Mouse (Mus musculus) CH12.LX (cell line): Measurements from ENCODE around the gene Gm20388. TPM values are rescaled to one million over a fixed set of nuclear protein-coding genes. Genes with fewer than 3 reads are reported as not detected.

Experiments used
- DNase-seq: peaks from one replicate; pipeline ENCODE4 v3.0.0-alpha.2; 2013; ENCODE audit errors: extremely low read depth
- H3K27ac ChIP-seq: 2 replicates; pipeline ENCODE4 v1.5.1; 2012; ENCODE audit warnings: low read depth, mild to moderate bottlenecking, control low read depth, moderate library complexity; ENCODE audit not compliant: insufficient read depth
- H3K27me3 ChIP-seq: replicated peaks from 2 replicates; pipeline ENCODE3; 2012; ENCODE audit warnings: inconsistent platforms
- H3K36me3 ChIP-seq, 2 experiments: replicated peaks in 1 of 2; 2 replicates each; pipeline versions ENCODE3 to v1.6.1; 2012; ENCODE audit warnings: inconsistent platforms in 1 of 2, low read length in 1 of 2, mild to moderate bottlenecking in 1 of 2, mixed read lengths in 1 of 2, moderate library complexity in 1 of 2; ENCODE audit not compliant: control insufficient read depth in 1 of 2, insufficient read depth in 1 of 2
- H3K4me1 ChIP-seq, 2 experiments: 2 replicates each; pipeline ENCODE4 v1.6.1; 2012; ENCODE audit warnings: inconsistent platforms in 1 of 2, moderate library complexity in 1 of 2; ENCODE audit not compliant: insufficient read depth in 2 of 2, control insufficient read depth in 1 of 2
- H3K4me2 ChIP-seq: 2 replicates; pipeline ENCODE4 v1.6.1; 2012; ENCODE audit warnings: low read depth, mild to moderate bottlenecking, control low read depth; ENCODE audit not compliant: poor library complexity, insufficient read depth, severe bottlenecking
- H3K4me3 ChIP-seq, 3 experiments: fragments of 150-350 bp in 1 of 3; sonication (generic) in 1 of 3; replicated peaks in 1 of 3; 2 replicates each; pipeline versions ENCODE3 to v1.5.1; 2011 to 2012; ENCODE audit warnings: low read depth in 2 of 3, low read length in 2 of 3, mild to moderate bottlenecking in 2 of 3, moderate library complexity in 2 of 3, control low read depth in 1 of 3, improper control_type of control experiment in 1 of 3, inconsistent platforms in 1 of 3, mixed read lengths in 1 of 3; ENCODE audit not compliant: poor library complexity in 1 of 3
- H3K79me2 ChIP-seq: replicated peaks from 2 replicates; pipeline ENCODE4 v1.6.1; 2012; ENCODE audit warnings: mild to moderate bottlenecking, moderate library complexity; ENCODE audit not compliant: control insufficient read depth, poor library complexity, insufficient read depth, severe bottlenecking; ENCODE audit errors: extremely low read depth
- H3K9ac ChIP-seq: 2 replicates; pipeline ENCODE4 v1.6.1; 2012; ENCODE audit warnings: low read depth, mild to moderate bottlenecking, control low read depth, moderate library complexity; ENCODE audit not compliant: insufficient read depth
- H3K9me3 ChIP-seq: replicated peaks from 2 replicates; pipeline ENCODE3; 2012; ENCODE audit warnings: low read length, inconsistent platforms, mixed read lengths
- BHLHE40 ChIP-seq: IDR thresholded peaks from 2 replicates; pipeline ENCODE4 v1.6.1; 2011; ENCODE audit warnings: mild to moderate bottlenecking, low read depth, low read length, improper control_type of control experiment
- E2F4 ChIP-seq: IDR thresholded peaks from 2 replicates; pipeline ENCODE4 v1.6.1; 2011; ENCODE audit warnings: low read depth, low read length, improper control_type of control experiment; ENCODE audit not compliant: insufficient replicate concordance
- EP300 ChIP-seq: IDR thresholded peaks from 2 replicates; pipeline ENCODE4 v1.6.1; 2011; ENCODE audit warnings: low read length, improper control_type of control experiment
- GABPA ChIP-seq: IDR thresholded peaks from 2 replicates; pipeline ENCODE4 v1.6.1; 2012; ENCODE audit warnings: low read depth, low read length, improper control_type of control experiment, inconsistent platforms; ENCODE audit not compliant: insufficient replicate concordance
- HCFC1 ChIP-seq: IDR thresholded peaks from 2 replicates; pipeline ENCODE4 v1.6.1; 2012; ENCODE audit warnings: low read depth, mild to moderate bottlenecking, inconsistent platforms, low read length, improper control_type of control experiment
- IRF4 ChIP-seq: IDR thresholded peaks from 2 replicates; pipeline ENCODE4 v1.6.1; 2014; ENCODE audit warnings: low read depth, mild to moderate bottlenecking, inconsistent platforms, low read length, improper control_type of control experiment
- JUND ChIP-seq: conservative IDR thresholded peaks from 2 replicates; pipeline ENCODE4 v1.6.1; 2011; ENCODE audit warnings: low read depth, low read length, improper control_type of control experiment
- MAFK ChIP-seq: IDR thresholded peaks from 2 replicates; pipeline ENCODE4 v1.6.1; 2011; ENCODE audit warnings: low read length, improper control_type of control experiment; ENCODE audit not compliant: insufficient replicate concordance
- MAX ChIP-seq: IDR thresholded peaks from 2 replicates; pipeline ENCODE4 v1.6.1; 2011; ENCODE audit warnings: low read length, improper control_type of control experiment
- MAZ ChIP-seq: IDR thresholded peaks from 2 replicates; pipeline ENCODE4 v1.6.1; 2012; ENCODE audit warnings: low read depth, mild to moderate bottlenecking, inconsistent platforms, low read length, improper control_type of control experiment, moderate library complexity
- MEF2A ChIP-seq: IDR thresholded peaks from 2 replicates; pipeline ENCODE4 v1.6.1; 2014; ENCODE audit warnings: low read depth, mild to moderate bottlenecking, inconsistent platforms, low read length, improper control_type of control experiment, borderline replicate concordance
- MXI1 ChIP-seq: IDR thresholded peaks from 2 replicates; pipeline ENCODE4 v1.6.1; 2011; ENCODE audit warnings: mild to moderate bottlenecking, low read depth, low read length, improper control_type of control experiment
- MYC ChIP-seq: IDR thresholded peaks from 2 replicates; pipeline ENCODE4 v1.6.1; 2011; ENCODE audit warnings: low read depth, mild to moderate bottlenecking, improper control_type of control experiment, low read length
- NELFE ChIP-seq: IDR thresholded peaks from 2 replicates; pipeline ENCODE4 v1.6.1; 2011; ENCODE audit warnings: low read depth, low read length, improper control_type of control experiment
- NRF1 ChIP-seq: IDR thresholded peaks from 2 replicates; pipeline ENCODE4 v1.6.1; 2014; ENCODE audit warnings: low read depth, mild to moderate bottlenecking, inconsistent platforms, low read length, improper control_type of control experiment, moderate library complexity
- PAX5 ChIP-seq: IDR thresholded peaks from 2 replicates; pipeline ENCODE4 v1.6.1; 2012; ENCODE audit warnings: low read length, inconsistent platforms, mixed read lengths
- POLR2A ChIP-seq: IDR thresholded peaks from 2 replicates; pipeline ENCODE4 v1.6.1; 2011; ENCODE audit warnings: low read depth, mild to moderate bottlenecking, improper control_type of control experiment, low read length
- SMC3 ChIP-seq: IDR thresholded peaks from 2 replicates; pipeline ENCODE4 v1.6.1; 2011; ENCODE audit warnings: low read depth, low read length, improper control_type of control experiment
- TCF12 ChIP-seq: IDR thresholded peaks from 2 replicates; pipeline ENCODE4 v1.6.1; 2014; ENCODE audit warnings: low read depth, mild to moderate bottlenecking, inconsistent platforms, low read length, improper control_type of control experiment
- UBTF ChIP-seq: IDR thresholded peaks from 2 replicates; pipeline ENCODE4 v1.6.1; 2012; ENCODE audit warnings: low read depth, mild to moderate bottlenecking, inconsistent platforms, low read length, improper control_type of control experiment, moderate library complexity
- USF1 ChIP-seq: IDR thresholded peaks from 2 replicates; pipeline ENCODE4 v1.6.1; 2014; ENCODE audit warnings: low read depth, mild to moderate bottlenecking, inconsistent platforms, low read length, improper control_type of control experiment
- ZMIZ1 ChIP-seq: IDR thresholded peaks from 2 replicates; pipeline ENCODE4 v1.6.1; 2012; ENCODE audit warnings: low read depth, mild to moderate bottlenecking, inconsistent platforms, low read length, improper control_type of control experiment
- ZNF384 ChIP-seq: IDR thresholded peaks from 2 replicates; pipeline ENCODE4 v1.6.1; 2012; ENCODE audit warnings: low read depth, low read length, improper control_type of control experiment, inconsistent platforms
- dilution Hi-C: fragments of 300-500 bp; cut with MboI; formaldehyde crosslinking; loops from 2 replicates; pipeline ENCODE4 v1.14.3; 2020; ENCODE audit warnings: low sequenced_read_pairs; ENCODE audit not compliant: extremely low pct_unique_long_range_greater_than_20kb, extremely low pct_ligation_motif_present
- in situ Hi-C: fragments of 300-500 bp; cut with MboI; formaldehyde crosslinking; loops from 3 replicates; pipeline ENCODE4 v1.14.3; 2019; ENCODE audit warnings: low sequenced_read_pairs, low pct_ligation_motif_present, low pct_unique_long_range_greater_than_20kb, mixed read lengths
- polyA plus RNA-seq: library from polyadenylated mRNA; unstranded; fragments of >175 nt; gene quantifications from 2 replicates; pipeline ENCODE4 v1.2.1, GENCODE M21; 2012; ENCODE audit warnings: low read depth; ENCODE audit not compliant: insufficient read length
- total RNA-seq, 2 experiments: library from RNA; depleted of rRNA; stranded (reverse); fragments of 300-350 nt in 1 of 2; fragments of >200 nt in 1 of 2; gene quantifications; 2 replicates each; pipeline ENCODE4 v1.2.3; 2012 to 2014

Gene Gm20388
- total and polyA plus RNA-seq, 3 experiments = 14.8 to 26.3 (median 22.2) TPM

- no peak overlapping the region for H3K27ac ChIP-seq
- no peak overlapping the region for H3K4me3 ChIP-seq
- H3K9me3 ChIP-seq = no peaks in the 10 kb centered on the region
- H3K9ac ChIP-seq = no peak overlapping the region
- H3K4me1 ChIP-seq = no peaks in the 10 kb centered on the region
- no peaks in the 10 kb centered on the region for H3K27me3 ChIP-seq
- TF ChIP-seq ZMIZ1 = no peak
- no peak for TF ChIP-seq HCFC1
- no peak for TF ChIP-seq TCF12
- no peak for TF ChIP-seq IRF4
- TF ChIP-seq BHLHE40 = no peak
- TF ChIP-seq POLR2A = no peak
- TF ChIP-seq SMC3 = no peak
- no peak for TF ChIP-seq USF1
- no peak for TF ChIP-seq EP300
- TF ChIP-seq GABPA = no peak
- H3K36me3 ChIP-seq = peaks cover 0 to 60% of the 10 kb centered on the region in 2 experiments
- no peaks in the 10 kb centered on the region for H3K79me2 ChIP-seq
- in situ Hi-C loops = no loop called here
- DNase-seq = no peak
- dilution Hi-C loops = no loop called here
- no peak overlapping the region for H3K4me2 ChIP-seq
These were observed 3927.9 kb downstream of the Gm20388 start for GRCm38 (mm10) chr8:123838496-123838895.

GRCm38 (mm10) chr8:123840578-123841345 lies 3930.1 kb downstream of the Gm20388 start:
- no peak overlapping the region for H3K9ac ChIP-seq

More at GRCm38 (mm10) chr8:123840578-123841345, 3930.1 kb downstream of the Gm20388 start:
- no peak overlapping the region for H3K4me3 ChIP-seq
- peaks cover 5 to 58% of the 10 kb centered on the region in 2 experiments for H3K36me3 ChIP-seq
- no peaks in the 10 kb centered on the region for H3K27me3 ChIP-seq
- H3K4me2 ChIP-seq = no peak overlapping the region
- TF ChIP-seq TCF12 = no peak
- no peak for TF ChIP-seq NRF1
- no peak for TF ChIP-seq ZNF384
- no peak for TF ChIP-seq MYC
- TF ChIP-seq MAZ = no peak
- TF ChIP-seq IRF4 = no peak
- TF ChIP-seq MEF2A = no peak
- TF ChIP-seq JUND = no peak
- TF ChIP-seq USF1 = no peak
- no peak for TF ChIP-seq NELFE
- TF ChIP-seq MAFK = no peak
- no peak for TF ChIP-seq MXI1
- no peak for TF ChIP-seq UBTF
- no peak for TF ChIP-seq E2F4
- TF ChIP-seq BHLHE40 = no peak
- no peak for TF ChIP-seq PAX5
- no peak for TF ChIP-seq MAX
- in situ Hi-C loops = no loop called here
- DNase-seq = no peak
- H3K27ac ChIP-seq = no peak overlapping the region
- no peaks in the 10 kb centered on the region for H3K79me2 ChIP-seq
- H3K4me1 ChIP-seq = peaks cover 0 to 3% of the 10 kb centered on the region in 2 experiments; a peak in 3 of 4 replicates
- dilution Hi-C loops = no loop called here
- no peaks in the 10 kb centered on the region for H3K9me3 ChIP-seq
